Mouse (Mus musculus): ENCODE results near the gene Tor3a.

Gene Tor3a

DNA sequence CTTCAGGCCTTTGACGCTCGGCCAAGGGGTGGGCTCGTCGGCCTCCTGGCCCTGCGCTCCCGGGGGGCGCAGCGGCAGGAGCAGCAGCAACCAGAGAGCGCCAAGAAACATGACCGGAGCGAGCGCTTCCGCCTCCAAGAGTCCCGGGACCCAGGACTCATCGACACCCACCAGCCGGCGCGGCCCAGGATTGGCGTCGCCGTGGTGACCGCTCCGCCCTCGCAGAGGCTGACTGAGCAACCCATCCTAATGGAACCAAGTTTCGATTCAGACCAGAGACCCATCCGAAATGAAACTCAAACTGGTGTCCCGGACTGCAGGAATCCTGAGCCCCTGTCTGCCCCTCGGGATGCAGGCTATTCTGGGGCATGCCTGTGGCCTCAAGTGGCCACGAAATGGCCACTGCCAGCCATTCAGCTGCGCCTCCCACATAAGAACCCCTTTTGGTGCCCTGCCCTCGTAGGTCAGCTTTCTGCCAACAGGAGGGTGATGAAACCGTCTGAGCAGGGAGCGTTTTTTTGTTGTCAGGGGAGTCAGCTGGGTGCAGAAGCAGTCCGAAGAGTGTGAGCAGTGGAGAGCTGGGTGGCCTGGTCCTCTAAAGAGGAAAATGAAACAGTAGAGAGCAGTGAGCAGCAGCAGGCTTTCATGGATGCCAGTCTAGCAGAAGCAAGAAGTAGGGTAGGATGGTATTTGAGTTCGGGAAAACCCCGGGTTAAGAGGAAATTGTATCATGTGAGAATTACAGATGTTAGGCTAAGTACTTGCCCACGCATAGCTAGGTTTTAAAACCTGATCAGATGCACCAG is at the start of gene Tor3a:
Gene Tor3a (minus strand): TSS at position 162 of the 806 bp plus-strand sequence.
- DNase-seq (ENCODE audit: low spot score), result peak; percentile 75

DNA sequence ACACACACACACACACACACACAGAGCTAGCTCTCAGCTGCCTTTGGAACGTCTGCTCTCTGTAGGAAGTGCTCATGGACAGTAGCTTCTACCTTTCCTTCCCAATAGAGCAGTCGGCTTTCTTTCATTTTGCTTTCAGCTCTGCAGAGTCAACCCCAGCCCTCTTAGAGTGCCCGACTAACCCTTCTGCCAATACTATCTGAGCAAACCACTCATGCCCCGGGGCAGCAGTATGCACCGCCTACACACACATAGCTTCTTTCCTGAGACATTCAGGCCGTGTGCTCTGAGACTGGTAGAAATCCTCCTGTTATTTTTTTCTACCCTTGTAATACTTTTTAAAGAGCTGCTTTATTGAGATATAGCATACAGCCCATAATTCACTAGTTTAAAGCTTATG is 47.9 kb upstream of the Tor3a start:
- no peak for DNase-seq (ENCODE audit: low spot score)

DNA sequence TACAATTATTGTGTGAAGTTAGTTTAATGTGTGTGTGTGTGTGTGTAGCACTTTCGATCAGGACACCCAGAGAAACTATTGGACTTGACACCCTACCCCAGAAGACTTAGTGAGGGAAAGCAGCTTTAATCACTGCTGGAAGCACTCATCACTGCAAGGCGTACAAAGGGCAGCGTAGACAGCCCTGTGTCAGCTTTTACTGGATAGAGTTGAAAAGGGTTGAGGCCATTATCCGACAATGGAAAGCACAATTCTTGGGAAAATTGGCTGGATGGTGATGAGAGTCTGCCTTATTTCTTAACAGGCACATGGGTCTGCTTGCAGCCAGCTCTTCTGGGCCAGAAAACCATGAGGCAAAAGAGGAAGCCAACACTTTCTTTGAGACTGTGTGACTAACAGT is 45.9 kb upstream of the Tor3a start:
- no peak for DNase-seq (ENCODE audit: low spot score)

DNA sequence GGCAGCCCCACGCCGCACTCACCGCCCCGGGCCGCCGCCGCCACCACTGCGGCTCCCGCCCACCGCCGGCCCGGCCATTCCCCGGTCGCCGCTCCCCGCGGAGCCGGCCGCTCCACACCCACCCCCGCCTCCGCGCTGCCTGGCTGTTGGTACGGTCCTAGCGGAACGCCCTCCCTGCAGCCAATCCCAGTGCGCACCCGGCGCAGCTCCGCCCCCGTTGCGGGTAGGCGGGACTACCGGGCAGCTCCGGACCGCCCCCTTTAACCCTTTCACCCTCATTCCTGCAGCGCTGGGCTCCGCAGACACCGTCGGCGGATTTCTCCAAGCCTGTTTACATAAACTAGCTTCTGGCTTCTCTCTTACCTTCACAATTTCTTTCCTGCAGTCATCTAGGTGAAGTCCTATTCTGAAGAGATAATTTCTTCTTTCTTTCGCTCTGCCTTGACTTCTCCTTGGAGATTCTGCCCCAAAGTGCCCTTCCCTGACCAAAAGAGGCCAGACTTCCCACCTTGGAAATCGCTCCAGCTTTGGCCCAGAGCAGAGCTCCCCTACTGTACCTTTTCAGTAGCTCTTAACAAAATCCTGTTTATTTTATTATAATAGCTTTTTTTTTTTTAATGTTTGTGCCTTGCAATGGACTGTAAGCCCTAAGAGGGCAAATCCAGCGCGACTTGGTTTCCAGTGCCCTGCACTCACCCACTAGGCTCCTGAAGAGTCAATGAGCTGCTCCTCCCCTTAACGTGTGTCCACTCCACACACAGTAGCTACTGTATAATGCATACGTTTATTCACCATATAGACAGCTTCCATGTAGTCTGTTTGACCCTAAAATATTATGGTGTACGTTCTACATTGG is 45.0 kb upstream of the Tor3a start, which contains the start of gene Fam20b:
Gene Fam20b (minus strand): TSS at position 137 of the 856 bp plus-strand sequence.
- peak; percentile 95 for DNase-seq (ENCODE audit: low spot score)

DNA sequence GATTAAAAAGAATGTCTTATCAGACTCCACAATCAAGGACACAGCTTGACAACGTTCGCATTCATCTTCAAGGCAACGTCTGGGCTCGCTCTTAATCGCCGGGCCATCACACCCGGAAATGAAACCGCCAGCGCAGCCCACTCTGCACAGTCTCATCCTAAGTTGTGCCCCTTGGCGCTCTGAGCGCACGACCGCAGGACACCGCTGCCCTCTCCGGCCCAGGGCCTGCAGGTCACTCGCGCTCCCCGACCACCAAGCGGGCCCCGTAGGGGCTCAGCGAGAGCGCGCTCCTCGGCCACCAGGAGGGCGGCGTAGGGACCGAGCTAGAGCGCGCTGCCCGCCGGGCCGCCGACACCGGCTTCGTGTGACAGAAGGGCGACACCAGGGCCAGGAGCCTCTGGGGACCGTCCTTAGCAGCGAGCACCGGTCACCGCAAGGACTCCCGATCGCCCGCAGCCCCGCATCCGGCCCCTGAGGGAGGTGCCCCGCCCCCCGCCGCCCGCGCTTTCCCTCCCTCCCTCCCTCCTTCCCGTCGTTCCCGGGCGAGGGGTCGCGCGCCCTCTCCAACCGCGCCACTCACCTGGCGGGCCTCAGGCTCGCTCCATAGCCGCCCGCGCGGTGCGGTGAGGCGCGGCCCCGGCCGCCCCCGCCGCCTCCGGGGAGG is 44.3 kb upstream of the Tor3a start:
- DNase-seq (ENCODE audit: low spot score), result peak; percentile 12

DNA sequence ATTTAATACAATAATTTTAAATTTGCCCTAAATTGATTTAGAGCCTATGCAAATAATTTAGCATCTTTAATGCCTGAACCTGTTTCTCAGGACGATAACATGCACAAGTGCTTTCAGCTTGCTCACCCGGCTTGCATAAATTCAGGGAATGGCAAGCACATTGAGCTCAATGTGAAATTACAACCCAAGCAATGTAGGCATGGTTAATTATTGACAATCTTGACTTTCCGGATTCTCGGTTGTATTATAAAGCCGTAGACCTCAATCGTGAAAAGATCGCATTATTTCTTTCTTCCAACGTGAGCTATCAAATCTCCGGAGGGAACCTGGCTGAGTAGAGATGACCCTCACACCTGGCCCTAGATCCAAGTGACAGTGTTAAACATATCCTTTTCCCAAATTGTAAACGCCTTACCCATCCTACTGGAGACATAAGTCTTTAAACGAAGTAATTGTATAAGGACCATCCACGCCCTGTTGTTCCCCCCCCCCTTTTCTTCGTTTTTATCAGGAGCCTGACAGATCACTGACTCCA is 43.7 kb upstream of the Tor3a start:
- DNase-seq (ENCODE audit: low spot score), result no peak

DNA sequence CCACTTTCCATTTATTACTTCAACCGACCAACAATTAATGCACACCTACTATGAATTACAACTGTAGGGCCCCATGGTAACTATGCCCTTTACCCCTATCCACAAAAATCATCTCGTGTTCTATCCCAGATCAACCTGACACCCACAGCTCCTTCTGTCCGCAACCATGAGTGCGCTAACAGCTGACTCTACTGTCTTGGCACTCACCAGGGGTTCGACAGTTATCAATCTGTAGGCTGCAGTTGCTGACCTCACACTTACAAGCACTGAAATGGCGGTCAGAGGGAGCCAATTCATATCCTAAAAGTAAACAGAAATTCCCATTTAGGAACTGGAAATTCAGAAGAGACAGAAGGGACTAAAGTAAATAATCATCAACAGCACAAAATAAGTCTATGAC is 42.5 kb upstream of the Tor3a start:
- no peak for DNase-seq (ENCODE audit: low spot score)

DNA sequence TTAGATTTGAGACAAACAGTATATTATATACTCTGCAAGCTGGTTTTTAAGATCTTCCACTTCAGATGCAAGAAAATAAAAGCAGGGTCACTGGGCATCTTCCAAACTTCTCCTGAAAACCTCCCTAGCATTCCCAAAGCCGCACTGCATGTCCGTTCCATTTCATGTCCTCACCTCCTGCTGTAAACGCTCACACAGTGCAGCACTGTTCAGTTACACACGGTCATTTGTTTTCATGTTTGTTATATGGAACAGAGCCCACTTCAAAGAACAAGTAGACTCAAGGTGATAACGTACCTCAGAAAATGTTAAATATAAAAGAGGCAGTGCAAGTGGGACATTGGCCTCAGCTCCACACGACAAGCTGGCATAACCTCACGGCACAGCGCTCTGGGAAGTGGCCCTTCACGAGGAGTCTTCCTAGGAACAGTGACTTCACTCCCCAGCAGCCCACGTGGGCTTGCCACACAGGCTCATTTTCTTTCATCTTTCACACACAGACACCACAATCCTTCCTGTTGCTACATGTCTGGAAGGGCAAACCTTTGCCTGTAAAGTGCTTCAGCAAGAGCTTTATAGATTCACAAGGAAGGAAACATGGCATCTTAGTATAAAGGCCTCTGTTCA is 36.4 kb upstream of the Tor3a start:
- DNase-seq (ENCODE audit: low spot score), result no peak

DNA sequence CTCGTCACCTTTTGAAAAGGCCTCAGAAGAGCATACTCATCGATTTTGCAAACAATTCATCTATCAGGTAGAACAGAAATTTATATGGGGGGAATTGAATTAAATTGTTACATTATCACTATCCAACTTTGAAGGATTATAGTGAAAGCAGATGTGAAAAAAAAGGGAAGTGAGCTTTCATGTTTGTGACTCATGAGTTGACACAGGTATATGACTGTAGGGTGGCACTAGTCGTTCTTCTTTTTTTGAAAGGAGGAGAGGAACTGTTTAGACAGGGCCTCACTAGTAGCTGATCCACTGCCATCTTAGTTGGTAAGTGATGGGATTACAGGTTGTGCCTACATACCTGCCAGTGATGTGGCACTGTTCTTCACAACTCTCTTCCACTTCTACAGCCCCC is 34.5 kb upstream of the Tor3a start:
- DNase-seq (ENCODE audit: low spot score), result no peak

DNA sequence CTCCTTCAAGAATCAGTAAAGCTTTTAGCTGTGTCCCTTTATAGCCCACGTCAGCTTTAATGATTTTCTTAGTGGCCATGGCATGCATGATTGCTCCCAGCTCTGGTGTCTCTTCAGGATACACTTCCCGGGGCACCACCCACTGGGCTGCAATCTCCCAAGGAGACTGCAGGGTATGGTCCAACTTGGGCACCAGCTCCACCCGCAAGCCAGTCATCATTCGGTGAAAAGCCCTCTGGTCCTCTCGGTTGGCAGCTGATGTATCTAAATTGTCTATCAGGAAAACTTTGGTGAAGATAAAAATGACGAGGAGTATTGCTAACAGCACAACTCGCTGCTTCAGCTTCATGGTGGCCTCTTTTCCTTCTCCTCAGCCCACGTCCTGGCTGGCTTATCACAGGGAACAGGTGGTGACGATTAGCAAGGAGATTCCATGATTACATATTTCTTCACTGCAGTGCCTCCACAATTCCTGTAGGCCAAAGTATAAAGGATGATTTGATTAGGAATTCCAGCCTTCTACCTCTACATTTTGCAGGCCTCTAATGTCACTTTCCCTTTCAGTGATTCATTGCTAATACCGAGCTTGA is 31.6 kb upstream of the Tor3a start:
- no peak for DNase-seq (ENCODE audit: low spot score)

DNA sequence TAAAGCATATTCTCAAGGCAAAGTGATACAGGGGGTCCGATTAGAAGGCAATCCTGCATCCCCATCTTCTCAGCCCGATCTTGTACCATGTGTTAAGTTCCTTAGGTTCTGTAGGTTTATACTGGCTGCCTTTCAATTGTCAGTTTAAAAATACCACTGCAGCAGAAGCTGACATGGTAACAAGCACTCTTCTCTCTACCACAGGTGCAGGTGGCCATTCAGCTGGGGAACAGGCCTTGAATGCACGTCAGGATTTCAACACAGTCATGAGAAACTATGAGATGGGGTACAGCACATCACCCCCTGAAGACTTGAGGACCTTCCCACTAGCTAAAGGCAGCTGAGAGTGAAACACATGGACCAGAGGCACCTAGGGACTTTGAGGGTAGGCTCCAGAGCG is 29.3 kb upstream of the Tor3a start:
- no peak for DNase-seq (ENCODE audit: low spot score)

DNA sequence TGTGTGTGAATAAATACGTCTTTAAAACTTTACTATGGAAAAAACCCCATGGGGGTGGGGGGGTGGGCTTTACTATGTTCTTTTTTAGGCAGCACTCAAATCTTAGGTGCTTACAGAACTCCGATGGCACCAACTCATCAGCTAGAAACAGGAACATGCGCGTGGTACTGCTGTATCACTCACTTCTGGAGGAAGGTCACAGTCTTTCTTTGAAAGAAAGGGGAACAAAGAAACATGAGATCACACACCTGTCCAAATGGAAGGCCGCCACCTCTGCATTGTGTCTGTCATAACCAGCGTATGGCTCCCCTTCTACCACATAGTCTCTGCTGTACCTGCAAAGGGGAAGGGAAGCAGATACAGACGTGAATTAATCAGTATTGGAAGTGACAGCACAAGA is 28.0 kb upstream of the Tor3a start:
- no peak for DNase-seq (ENCODE audit: low spot score)

DNA sequence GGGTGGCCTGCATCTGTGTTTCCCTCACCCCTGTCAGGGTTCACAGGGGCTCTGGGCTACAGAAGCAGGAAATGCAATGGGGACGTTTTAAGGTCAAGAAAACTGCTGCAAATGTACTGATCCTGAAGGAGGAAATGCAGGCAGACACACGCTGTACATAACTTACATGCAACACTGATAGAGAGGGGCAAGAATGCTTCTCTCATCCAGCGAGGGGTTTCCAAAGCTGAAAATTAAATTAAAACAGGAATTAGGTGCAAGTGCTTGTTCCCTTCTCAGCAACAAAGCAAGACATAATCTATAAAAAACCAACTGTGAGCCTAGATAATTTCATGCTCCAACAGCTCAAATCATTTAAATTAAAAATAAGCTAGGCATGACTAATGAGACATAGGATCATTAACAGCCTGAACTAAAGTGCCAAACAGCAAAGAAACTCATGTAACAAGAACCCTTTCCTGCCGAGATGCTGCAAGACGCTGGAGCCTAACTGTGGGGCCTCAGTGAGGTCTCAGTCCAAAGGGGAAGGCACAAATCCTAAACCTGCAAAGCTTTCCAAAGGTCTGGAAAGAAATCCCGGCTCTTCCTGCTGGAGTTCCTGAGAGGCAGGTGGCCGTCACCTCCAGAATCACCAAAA is 12.0 kb upstream of the Tor3a start:
- no peak for DNase-seq (ENCODE audit: low spot score)

DNA sequence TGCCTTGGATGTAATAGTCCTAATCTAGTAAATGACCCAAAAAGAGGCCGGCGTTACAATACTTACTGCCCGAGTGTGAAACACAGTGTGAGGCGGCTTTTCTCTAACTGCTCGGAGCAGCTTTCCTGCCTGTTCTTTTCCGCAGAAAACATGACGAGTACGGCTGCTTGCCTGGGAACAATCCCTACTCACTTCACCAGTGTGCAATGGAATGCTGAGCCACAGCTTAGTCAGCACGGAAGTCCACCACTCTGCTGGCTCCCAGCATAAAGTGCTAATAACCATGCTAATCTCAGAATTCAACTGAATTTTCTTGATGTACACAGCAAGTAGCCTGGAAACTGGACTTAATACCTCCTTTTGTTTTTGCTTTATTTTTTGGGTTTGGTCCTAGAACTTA is 5.4 kb upstream of the Tor3a start:
- DNase-seq (ENCODE audit: low spot score), result no peak

DNA sequence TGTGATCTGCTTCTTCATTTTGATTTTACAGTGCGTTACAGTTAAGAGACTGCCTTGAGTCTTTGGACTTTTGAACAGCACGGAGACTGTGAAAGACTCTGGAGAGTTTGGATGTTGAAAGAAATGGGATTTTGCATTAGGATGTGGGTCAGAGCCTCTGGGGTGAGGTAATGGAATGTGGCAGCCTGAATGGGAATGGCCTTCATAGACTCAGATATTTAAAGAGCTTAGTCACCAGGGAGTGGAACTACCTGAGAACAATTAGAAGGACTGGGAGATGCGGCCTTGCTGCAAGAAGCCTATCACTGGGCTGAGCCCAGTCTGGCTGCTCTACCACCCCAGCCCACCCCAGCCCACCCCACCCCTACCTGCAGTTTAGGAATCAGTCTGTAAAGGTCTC is 3.1 kb upstream of the Tor3a start:
- no peak for DNase-seq (ENCODE audit: low spot score)

DNA sequence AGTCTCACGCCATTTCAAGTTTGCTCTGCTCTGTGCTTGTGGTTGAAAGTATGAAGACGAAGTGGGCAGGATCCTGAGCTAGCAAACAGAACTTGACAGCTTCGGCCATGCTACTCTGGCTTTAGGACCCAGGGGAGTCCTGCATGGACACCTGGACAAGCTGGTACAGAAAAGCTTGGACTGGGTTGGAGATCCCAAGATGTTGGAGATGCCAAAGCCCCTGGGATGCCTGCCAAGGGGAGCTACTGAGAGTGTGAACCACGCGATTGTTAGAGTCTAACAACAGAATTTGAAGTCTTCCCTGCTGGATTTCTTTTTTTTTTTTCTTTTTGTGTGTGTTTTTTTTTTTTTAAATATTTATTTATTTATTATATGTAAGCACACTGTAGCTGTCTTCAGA is 2.4 kb upstream of the Tor3a start:
- no peak for DNase-seq (ENCODE audit: low spot score)

DNA sequence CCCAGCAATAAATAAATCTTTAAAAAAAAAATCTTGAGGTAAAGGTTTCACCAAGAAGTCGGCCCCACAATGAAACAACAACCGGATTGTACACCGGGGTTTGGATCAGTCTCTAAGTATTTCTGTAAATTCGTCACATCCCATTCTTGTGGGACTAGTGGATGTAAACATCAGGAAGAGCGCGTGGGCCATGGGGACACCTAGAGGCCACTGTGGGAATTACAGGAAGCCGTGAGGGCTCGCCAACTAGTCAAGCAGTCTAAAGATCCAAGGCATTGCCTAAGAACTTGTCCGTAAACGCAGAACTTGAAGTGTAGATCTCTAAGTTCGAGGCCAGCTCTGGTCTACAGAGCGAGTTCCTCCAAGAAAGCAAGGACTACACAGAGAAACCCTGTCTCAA is 2.0 kb upstream of the Tor3a start:
- no peak for DNase-seq (ENCODE audit: low spot score)

DNA sequence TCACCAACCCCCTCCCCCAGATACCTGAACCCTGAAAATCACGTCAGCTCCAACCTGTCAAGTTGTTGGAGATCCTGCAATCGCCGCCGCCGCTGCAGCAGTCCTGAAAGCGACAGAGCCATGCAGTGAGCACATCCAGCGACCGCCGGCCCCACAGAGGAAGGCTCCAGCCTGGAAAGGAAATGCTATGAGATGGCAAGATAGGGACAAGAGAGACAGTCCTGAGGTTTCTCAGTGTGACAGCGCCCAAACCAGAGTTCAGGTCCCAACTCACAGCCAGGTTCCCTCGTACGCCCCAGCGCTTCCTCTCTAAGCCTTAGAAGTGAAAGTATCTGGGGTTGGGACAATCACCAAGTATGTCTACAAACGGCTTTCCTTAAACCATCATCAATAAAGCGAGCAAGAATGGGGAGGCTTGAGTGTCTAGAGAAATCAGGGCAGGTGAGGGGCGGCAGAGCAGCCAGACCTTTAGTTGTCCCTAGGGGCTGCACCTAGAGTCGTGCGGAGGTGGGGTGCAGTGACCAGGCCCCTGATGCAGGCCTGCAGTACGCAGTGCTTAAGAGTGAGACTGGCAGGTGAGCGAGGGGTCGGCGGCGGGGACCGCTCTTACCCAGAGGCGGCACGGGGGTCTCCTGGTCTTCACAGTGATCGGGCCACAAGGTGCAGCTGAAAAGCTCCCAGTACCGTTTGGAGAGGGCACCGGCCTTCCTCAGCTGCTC is 521 bp downstream of the Tor3a start:
- DNase-seq (ENCODE audit: low spot score), result no peak

DNA sequence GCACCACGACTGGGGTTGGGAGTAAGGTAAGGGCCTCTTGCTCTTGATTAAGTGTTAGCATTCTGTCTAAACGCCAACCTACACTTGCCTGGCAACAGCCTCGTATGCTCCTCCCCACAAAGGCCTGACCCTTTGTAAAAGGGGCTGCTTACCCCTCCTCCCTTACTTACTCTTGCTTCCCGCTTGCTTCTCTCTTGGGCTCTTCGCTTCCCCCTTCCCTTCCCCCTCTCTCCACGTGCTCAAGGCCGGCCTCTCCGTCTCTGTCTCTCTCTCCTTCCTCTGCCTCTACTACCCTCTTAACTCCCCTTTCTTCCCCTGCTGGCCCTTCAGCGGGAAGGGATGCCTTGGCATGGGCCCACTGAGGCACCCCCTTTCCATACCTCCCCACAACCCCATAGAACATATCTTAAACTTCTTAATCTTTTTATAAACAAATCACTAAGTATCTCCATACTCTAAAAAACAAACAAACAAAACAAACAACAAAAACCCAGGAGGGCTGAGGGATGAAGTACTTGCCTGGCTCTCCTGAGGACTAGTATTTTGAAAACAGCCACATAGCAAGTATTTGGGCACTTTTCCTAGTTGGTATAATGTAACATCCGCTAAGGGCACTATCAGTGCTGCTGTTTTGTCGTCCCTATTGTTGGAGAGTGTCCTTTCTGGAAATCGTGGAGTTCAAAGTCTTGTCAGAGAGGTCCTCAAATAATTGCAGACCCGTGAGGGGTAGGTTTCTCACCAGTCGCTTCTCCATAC is 1.3 kb downstream of the Tor3a start:
- no peak for DNase-seq (ENCODE audit: low spot score)

DNA sequence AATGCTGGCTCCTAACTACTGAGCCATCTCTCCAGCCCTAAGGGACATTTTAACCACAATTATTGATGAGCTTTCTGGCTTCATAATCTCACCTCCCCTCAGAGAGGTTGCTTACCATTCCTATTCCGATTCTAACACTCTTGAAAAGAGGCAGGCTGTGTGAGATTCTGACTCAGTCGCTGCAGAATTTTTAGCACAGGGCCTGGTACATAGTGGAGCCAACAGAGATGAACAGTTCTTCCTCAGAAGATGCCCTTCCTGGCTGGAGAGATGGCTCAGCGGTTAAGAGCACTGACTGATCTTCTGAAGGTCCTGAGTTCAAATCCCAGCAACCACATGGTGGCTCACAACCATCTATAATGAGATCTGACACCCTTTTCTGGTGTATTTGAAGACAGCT is 2.2 kb downstream of the Tor3a start:
- DNase-seq (ENCODE audit: low spot score), result no peak
